Mouse (Mus musculus): ENCODE measurements around the gene Arsb.

Arsb gene

GRCm38 (mm10) chr13:93891276-93891675 lies 119.8 kb downstream of the Arsb start:
- DNase-seq (ENCODE audit: low read depth): no peak

GRCm38 (mm10) chr13:93892101-93892500 lies 120.7 kb downstream of the Arsb start:
- DNase-seq (ENCODE audit: low read depth): no peak

- DNase-seq (ENCODE audit: low read depth): no peak
Observed at GRCm38 (mm10) chr13:93894105-93894504, 122.7 kb downstream of the Arsb start.

- DNase-seq (ENCODE audit: low read depth): peak; percentile 47
Observed at GRCm38 (mm10) chr13:93895430-93895829, 124.0 kb downstream of the Arsb start.

GRCm38 (mm10) chr13:93897943-93898826 lies 126.8 kb downstream of the Arsb start:
- peak; percentile 67 for DNase-seq (ENCODE audit: low read depth)

GRCm38 (mm10) chr13:93899378-93900256 lies 128.2 kb downstream of the Arsb start:
- no peak for DNase-seq (ENCODE audit: low read depth)

- no peak for DNase-seq (ENCODE audit: low read depth)
Observed at GRCm38 (mm10) chr13:93900934-93901626, 129.7 kb downstream of the Arsb start.

GRCm38 (mm10) chr13:93902126-93902525 lies 130.7 kb downstream of the Arsb start:
- no peak for DNase-seq (ENCODE audit: low read depth)

GRCm38 (mm10) chr13:93906552-93907245 lies 135.3 kb downstream of the Arsb start:
- DNase-seq (ENCODE audit: low read depth): no peak

GRCm38 (mm10) chr13:93907971-93908370 lies 136.5 kb downstream of the Arsb start:
- no peak for DNase-seq (ENCODE audit: low read depth)

GRCm38 (mm10) chr13:93909847-93910246 lies 138.4 kb downstream of the Arsb start:
- peak; percentile 80 for DNase-seq (ENCODE audit: low read depth)

GRCm38 (mm10) chr13:93911037-93911436 lies 139.6 kb downstream of the Arsb start:
- peak; percentile 78 for DNase-seq (ENCODE audit: low read depth)

- no peak for DNase-seq (ENCODE audit: low read depth)
Observed at GRCm38 (mm10) chr13:93912326-93912915, 141.0 kb downstream of the Arsb start.

- DNase-seq (ENCODE audit: low read depth): no peak
Observed at GRCm38 (mm10) chr13:93914206-93914605, 142.8 kb downstream of the Arsb start.

GRCm38 (mm10) chr13:93915641-93916570 lies 144.5 kb downstream of the Arsb start:
- no peak for DNase-seq (ENCODE audit: low read depth)

GRCm38 (mm10) chr13:93919536-93919935 lies 148.1 kb downstream of the Arsb start:
- no peak for DNase-seq (ENCODE audit: low read depth)

GRCm38 (mm10) chr13:93920080-93920785 lies 148.8 kb downstream of the Arsb start:
- no peak for DNase-seq (ENCODE audit: low read depth)

GRCm38 (mm10) chr13:93920786-93921300 lies 149.4 kb downstream of the Arsb start:
- no peak for DNase-seq (ENCODE audit: low read depth)

Data from NIH3T3 (cell line).